Mouse (Mus musculus) heart, embryonic 14.5 days (tissue): ENCODE results near the gene Vmn1r68. TPM values are rescaled to one million over a fixed set of nuclear protein-coding genes. Genes with fewer than 3 reads are reported as not detected.

Source experiments
- polyA plus RNA-seq: library from polyadenylated mRNA; unstranded; fragments of >200 nt; fragmentation: Nextera tagmentation; extraction: Ambion mirVana; gene quantifications from 2 replicates; pipeline ENCODE4 v1.2.1, GENCODE M21; 2014

Gene Vmn1r68
- polyA plus RNA-seq, 1 experiment from 2014 or later, result not detected

Other genes with a start within 250 kb of the Vmn1r68 start
- gene Vmn1r67, start 115.2 kb downstream of the Vmn1r68 start, polyA plus RNA-seq, result not detected in 2 replicates
- gene Zik1, start 63.1 kb downstream of the Vmn1r68 start, polyA plus RNA-seq, result 6.4 and 6.6 TPM in 2 replicates
- not detected in 2 replicates for gene Vmn1r69, start 55.2 kb upstream of the Vmn1r68 start, polyA plus RNA-seq
- gene Vmn1r70, start 73.0 kb upstream of the Vmn1r68 start, polyA plus RNA-seq, result not detected in 2 replicates
- not detected in 2 replicates for gene Nlrp4b, start 129.3 kb upstream of the Vmn1r68 start, polyA plus RNA-seq
- not detected in 2 replicates for gene Vmn1r71, start 195.9 kb upstream of the Vmn1r68 start, polyA plus RNA-seq